Mouse (Mus musculus) CH12.LX (cell line): Measurements from ENCODE around the gene Slamf6. TPM values are rescaled to one million over a fixed set of nuclear protein-coding genes. Genes with fewer than 3 reads are reported as not detected.

ENCODE experiments used
- DNase-seq: peaks from one replicate; pipeline ENCODE4 v3.0.0-alpha.2; 2013; ENCODE audit errors: extremely low read depth
- H3K27ac ChIP-seq: 2 replicates; pipeline ENCODE4 v1.5.1; 2012; ENCODE audit warnings: low read depth, mild to moderate bottlenecking, control low read depth, moderate library complexity; ENCODE audit not compliant: insufficient read depth
- H3K27me3 ChIP-seq: replicated peaks from 2 replicates; pipeline ENCODE3; 2012; ENCODE audit warnings: inconsistent platforms
- H3K36me3 ChIP-seq, 2 experiments: replicated peaks in 1 of 2; 2 replicates each; pipeline versions ENCODE3 to v1.6.1; 2012; ENCODE audit warnings: inconsistent platforms in 1 of 2, low read length in 1 of 2, mild to moderate bottlenecking in 1 of 2, mixed read lengths in 1 of 2, moderate library complexity in 1 of 2; ENCODE audit not compliant: control insufficient read depth in 1 of 2, insufficient read depth in 1 of 2
- H3K4me1 ChIP-seq, 2 experiments: 2 replicates each; pipeline ENCODE4 v1.6.1; 2012; ENCODE audit warnings: inconsistent platforms in 1 of 2, moderate library complexity in 1 of 2; ENCODE audit not compliant: insufficient read depth in 2 of 2, control insufficient read depth in 1 of 2
- H3K4me2 ChIP-seq: 2 replicates; pipeline ENCODE4 v1.6.1; 2012; ENCODE audit warnings: low read depth, mild to moderate bottlenecking, control low read depth; ENCODE audit not compliant: poor library complexity, insufficient read depth, severe bottlenecking
- H3K4me3 ChIP-seq, 3 experiments: fragments of 150-350 bp in 1 of 3; sonication (generic) in 1 of 3; replicated peaks in 1 of 3; 2 replicates each; pipeline versions ENCODE3 to v1.5.1; 2011 to 2012; ENCODE audit warnings: low read depth in 2 of 3, low read length in 2 of 3, mild to moderate bottlenecking in 2 of 3, moderate library complexity in 2 of 3, control low read depth in 1 of 3, improper control_type of control experiment in 1 of 3, inconsistent platforms in 1 of 3, mixed read lengths in 1 of 3; ENCODE audit not compliant: poor library complexity in 1 of 3
- H3K79me2 ChIP-seq: replicated peaks from 2 replicates; pipeline ENCODE4 v1.6.1; 2012; ENCODE audit warnings: mild to moderate bottlenecking, moderate library complexity; ENCODE audit not compliant: control insufficient read depth, poor library complexity, insufficient read depth, severe bottlenecking; ENCODE audit errors: extremely low read depth
- H3K9ac ChIP-seq: 2 replicates; pipeline ENCODE4 v1.6.1; 2012; ENCODE audit warnings: low read depth, mild to moderate bottlenecking, control low read depth, moderate library complexity; ENCODE audit not compliant: insufficient read depth
- H3K9me3 ChIP-seq: replicated peaks from 2 replicates; pipeline ENCODE3; 2012; ENCODE audit warnings: low read length, inconsistent platforms, mixed read lengths
- BHLHE40 ChIP-seq: IDR thresholded peaks from 2 replicates; pipeline ENCODE4 v1.6.1; 2011; ENCODE audit warnings: mild to moderate bottlenecking, low read depth, low read length, improper control_type of control experiment
- CHD1 ChIP-seq: IDR thresholded peaks from 2 replicates; pipeline ENCODE4 v1.6.1; 2012; ENCODE audit warnings: low read depth, low read length, improper control_type of control experiment, inconsistent platforms
- CHD2 ChIP-seq: IDR thresholded peaks from 2 replicates; pipeline ENCODE4 v1.6.1; 2011; ENCODE audit warnings: low read length, improper control_type of control experiment
- CTCF ChIP-seq, 2 experiments: IDR thresholded peaks in 1 of 2; conservative IDR thresholded peaks in 1 of 2; 2 replicates each; pipeline ENCODE4 v1.5.1; 2011 to 2012; ENCODE audit warnings: low read depth in 2 of 2, low read length in 2 of 2, improper control_type of control experiment in 1 of 2, inconsistent platforms in 1 of 2, mild to moderate bottlenecking in 1 of 2, moderate library complexity in 1 of 2
- E2F4 ChIP-seq: IDR thresholded peaks from 2 replicates; pipeline ENCODE4 v1.6.1; 2011; ENCODE audit warnings: low read depth, low read length, improper control_type of control experiment; ENCODE audit not compliant: insufficient replicate concordance
- ELF1 ChIP-seq: IDR thresholded peaks from 2 replicates; pipeline ENCODE4 v1.6.1; 2014; ENCODE audit warnings: low read depth, mild to moderate bottlenecking, inconsistent platforms, low read length, improper control_type of control experiment
- EP300 ChIP-seq: IDR thresholded peaks from 2 replicates; pipeline ENCODE4 v1.6.1; 2011; ENCODE audit warnings: low read length, improper control_type of control experiment
- ETS1 ChIP-seq: conservative IDR thresholded peaks from 2 replicates; pipeline ENCODE4 v1.6.1; 2012; ENCODE audit warnings: low read depth, mild to moderate bottlenecking, inconsistent platforms, low read length, improper control_type of control experiment, moderate library complexity
- GABPA ChIP-seq: IDR thresholded peaks from 2 replicates; pipeline ENCODE4 v1.6.1; 2012; ENCODE audit warnings: low read depth, low read length, improper control_type of control experiment, inconsistent platforms; ENCODE audit not compliant: insufficient replicate concordance
- HCFC1 ChIP-seq: IDR thresholded peaks from 2 replicates; pipeline ENCODE4 v1.6.1; 2012; ENCODE audit warnings: low read depth, mild to moderate bottlenecking, inconsistent platforms, low read length, improper control_type of control experiment
- IRF4 ChIP-seq: IDR thresholded peaks from 2 replicates; pipeline ENCODE4 v1.6.1; 2014; ENCODE audit warnings: low read depth, mild to moderate bottlenecking, inconsistent platforms, low read length, improper control_type of control experiment
- JUN ChIP-seq: IDR thresholded peaks from 2 replicates; pipeline ENCODE4 v1.6.1; 2011; ENCODE audit warnings: low read depth, mild to moderate bottlenecking, low read length, improper control_type of control experiment, moderate library complexity; ENCODE audit not compliant: insufficient read depth
- JUND ChIP-seq: conservative IDR thresholded peaks from 2 replicates; pipeline ENCODE4 v1.6.1; 2011; ENCODE audit warnings: low read depth, low read length, improper control_type of control experiment
- KAT2A ChIP-seq: IDR thresholded peaks from 2 replicates; pipeline ENCODE4 v1.6.1; 2012; ENCODE audit warnings: low read length, improper control_type of control experiment, inconsistent platforms; ENCODE audit not compliant: insufficient replicate concordance
- MAFK ChIP-seq: IDR thresholded peaks from 2 replicates; pipeline ENCODE4 v1.6.1; 2011; ENCODE audit warnings: low read length, improper control_type of control experiment; ENCODE audit not compliant: insufficient replicate concordance
- MAX ChIP-seq: IDR thresholded peaks from 2 replicates; pipeline ENCODE4 v1.6.1; 2011; ENCODE audit warnings: low read length, improper control_type of control experiment
- MAZ ChIP-seq: IDR thresholded peaks from 2 replicates; pipeline ENCODE4 v1.6.1; 2012; ENCODE audit warnings: low read depth, mild to moderate bottlenecking, inconsistent platforms, low read length, improper control_type of control experiment, moderate library complexity
- MEF2A ChIP-seq: IDR thresholded peaks from 2 replicates; pipeline ENCODE4 v1.6.1; 2014; ENCODE audit warnings: low read depth, mild to moderate bottlenecking, inconsistent platforms, low read length, improper control_type of control experiment, borderline replicate concordance
- MXI1 ChIP-seq: IDR thresholded peaks from 2 replicates; pipeline ENCODE4 v1.6.1; 2011; ENCODE audit warnings: mild to moderate bottlenecking, low read depth, low read length, improper control_type of control experiment
- MYC ChIP-seq: IDR thresholded peaks from 2 replicates; pipeline ENCODE4 v1.6.1; 2011; ENCODE audit warnings: low read depth, mild to moderate bottlenecking, improper control_type of control experiment, low read length
- NELFE ChIP-seq: IDR thresholded peaks from 2 replicates; pipeline ENCODE4 v1.6.1; 2011; ENCODE audit warnings: low read depth, low read length, improper control_type of control experiment
- NRF1 ChIP-seq: IDR thresholded peaks from 2 replicates; pipeline ENCODE4 v1.6.1; 2014; ENCODE audit warnings: low read depth, mild to moderate bottlenecking, inconsistent platforms, low read length, improper control_type of control experiment, moderate library complexity
- PAX5 ChIP-seq: IDR thresholded peaks from 2 replicates; pipeline ENCODE4 v1.6.1; 2012; ENCODE audit warnings: low read length, inconsistent platforms, mixed read lengths
- POLR2A ChIP-seq: IDR thresholded peaks from 2 replicates; pipeline ENCODE4 v1.6.1; 2011; ENCODE audit warnings: low read depth, mild to moderate bottlenecking, improper control_type of control experiment, low read length
- POLR2AphosphoS2 ChIP-seq: IDR thresholded peaks from 2 replicates; pipeline ENCODE4 v1.6.1; 2011; ENCODE audit warnings: low read depth, low read length, improper control_type of control experiment
- RAD21 ChIP-seq: IDR thresholded peaks from 2 replicates; pipeline ENCODE4 v1.6.1; 2011; ENCODE audit warnings: low read depth, mild to moderate bottlenecking, low read length, improper control_type of control experiment, moderate library complexity
- RCOR1 ChIP-seq: conservative IDR thresholded peaks from 2 replicates; pipeline ENCODE4 v1.6.1; 2012; ENCODE audit warnings: low read depth, mild to moderate bottlenecking, inconsistent platforms, low read length, improper control_type of control experiment
- SIN3A ChIP-seq: IDR thresholded peaks from 2 replicates; pipeline ENCODE4 v1.6.1; 2012; ENCODE audit warnings: low read length, improper control_type of control experiment, inconsistent platforms
- SMC3 ChIP-seq: IDR thresholded peaks from 2 replicates; pipeline ENCODE4 v1.6.1; 2011; ENCODE audit warnings: low read depth, low read length, improper control_type of control experiment
- TBP ChIP-seq: conservative IDR thresholded peaks from 2 replicates; pipeline ENCODE4 v1.6.1; 2011; ENCODE audit warnings: low read depth, low read length, improper control_type of control experiment
- TCF12 ChIP-seq: IDR thresholded peaks from 2 replicates; pipeline ENCODE4 v1.6.1; 2014; ENCODE audit warnings: low read depth, mild to moderate bottlenecking, inconsistent platforms, low read length, improper control_type of control experiment
- UBTF ChIP-seq: IDR thresholded peaks from 2 replicates; pipeline ENCODE4 v1.6.1; 2012; ENCODE audit warnings: low read depth, mild to moderate bottlenecking, inconsistent platforms, low read length, improper control_type of control experiment, moderate library complexity
- USF1 ChIP-seq: IDR thresholded peaks from 2 replicates; pipeline ENCODE4 v1.6.1; 2014; ENCODE audit warnings: low read depth, mild to moderate bottlenecking, inconsistent platforms, low read length, improper control_type of control experiment
- USF2 ChIP-seq: conservative IDR thresholded peaks from 2 replicates; pipeline ENCODE4 v1.6.1; 2011; ENCODE audit warnings: low read depth, low read length, improper control_type of control experiment
- ZC3H11A ChIP-seq: IDR thresholded peaks from 2 replicates; pipeline ENCODE4 v1.6.1; 2012; ENCODE audit warnings: low read depth, mild to moderate bottlenecking, inconsistent platforms, low read length, improper control_type of control experiment
- ZKSCAN1 ChIP-seq: IDR thresholded peaks from 2 replicates; pipeline ENCODE4 v1.6.1; 2012; ENCODE audit warnings: low read depth, inconsistent platforms, low read length, improper control_type of control experiment, borderline replicate concordance
- ZMIZ1 ChIP-seq: IDR thresholded peaks from 2 replicates; pipeline ENCODE4 v1.6.1; 2012; ENCODE audit warnings: low read depth, mild to moderate bottlenecking, inconsistent platforms, low read length, improper control_type of control experiment
- ZNF384 ChIP-seq: IDR thresholded peaks from 2 replicates; pipeline ENCODE4 v1.6.1; 2012; ENCODE audit warnings: low read depth, low read length, improper control_type of control experiment, inconsistent platforms
- dilution Hi-C: fragments of 300-500 bp; cut with MboI; formaldehyde crosslinking; loops from 2 replicates; pipeline ENCODE4 v1.14.3; 2020; ENCODE audit warnings: low sequenced_read_pairs; ENCODE audit not compliant: extremely low pct_unique_long_range_greater_than_20kb, extremely low pct_ligation_motif_present
- in situ Hi-C: fragments of 300-500 bp; cut with MboI; formaldehyde crosslinking; loops from 3 replicates; pipeline ENCODE4 v1.14.3; 2019; ENCODE audit warnings: low sequenced_read_pairs, low pct_ligation_motif_present, low pct_unique_long_range_greater_than_20kb, mixed read lengths
- polyA plus RNA-seq: library from polyadenylated mRNA; unstranded; fragments of >175 nt; gene quantifications from 2 replicates; pipeline ENCODE4 v1.2.1, GENCODE M21; 2012; ENCODE audit warnings: low read depth; ENCODE audit not compliant: insufficient read length
- total RNA-seq, 2 experiments: library from RNA; depleted of rRNA; stranded (reverse); fragments of 300-350 nt in 1 of 2; fragments of >200 nt in 1 of 2; gene quantifications; 2 replicates each; pipeline ENCODE4 v1.2.3; 2012 to 2014

Slamf6 gene
- total and polyA plus RNA-seq, 3 experiments = 50.9 to 180 (median 127) TPM

DNA sequence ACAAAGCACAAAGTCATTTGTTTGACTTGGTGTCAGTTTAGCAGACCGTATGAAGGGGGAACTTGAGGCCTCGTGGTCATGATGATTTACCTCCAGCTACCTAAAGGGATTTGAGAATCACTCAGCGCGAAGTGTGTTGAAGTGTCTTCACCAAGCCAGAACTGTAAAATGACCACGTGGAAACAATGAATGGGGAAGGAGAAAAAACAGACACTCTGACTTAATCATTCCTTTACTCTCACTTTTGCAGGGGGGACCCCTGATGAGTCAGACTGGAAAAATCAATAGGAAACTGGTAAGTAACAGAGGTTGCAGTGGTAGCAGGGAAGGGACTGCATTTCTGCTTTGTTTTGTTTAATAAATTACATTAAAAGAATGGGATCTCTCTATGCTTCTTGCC, 64.9 kb downstream of the Slamf6 start:
- Histone ChIP-seq H3K36me3 (no peaks in the 10 kb centered on the region), H3K27ac (peak overlapping the region; percentile 58), H3K4me1 (peaks cover 18 to 50% of the 10 kb centered on the region in 2 experiments), H3K4me3 (no peak overlapping the region), H3K79me2 (no peaks in the 10 kb centered on the region), H3K4me2 (peak overlapping the region; percentile 97), H3K9me3 (peaks cover 3% of the 10 kb centered on the region), H3K27me3 (no peaks in the 10 kb centered on the region), H3K9ac (0 out of 2 replicates have a peak overlapping the region, but pooled peaks have one; percentile 40)
- peak; percentile 95 for DNase-seq
- dilution Hi-C loops (no loop called here), in situ Hi-C loops (no loop called here)
- peak; percentile 99 for TF ChIP-seq IRF4
- no peak for TF ChIP-seq CTCF (conservative IDR thresholded peaks at IDR 0.05 in 1 of 2, IDR thresholded peaks at IDR 0.05 in 1 of 2; ENCODE audit: low read depth in 2 of 2, low read length in 2 of 2)
- peak; percentile 98 for TF ChIP-seq RCOR1
- peak; percentile 93 for TF ChIP-seq MAFK
- TF ChIP-seq SIN3A = peak; percentile 96
- TF ChIP-seq TCF12 = peak; percentile 94
- peak; percentile 14; the same call in 1 of the 2 replicates for TF ChIP-seq SMC3
- peak; percentile 38; the same call in 1 of the 2 replicates for TF ChIP-seq HCFC1
- TF ChIP-seq MAX = peak; percentile 99
- no peak for TF ChIP-seq UBTF
- no peak for TF ChIP-seq NRF1
- TF ChIP-seq CHD2 = peak; percentile 95
- no peak for TF ChIP-seq NELFE
- peak; percentile 26; the same call in 1 of the 2 replicates for TF ChIP-seq ZC3H11A
- peak; percentile 95 for TF ChIP-seq MXI1
- TF ChIP-seq E2F4 = 0 out of 2 replicates have a peak, but pooled peaks have one; percentile 70
- TF ChIP-seq CHD1 = peak; percentile 90
- TF ChIP-seq MAZ = peak; percentile 88
- peak; percentile 94 for TF ChIP-seq MEF2A
- no peak for TF ChIP-seq PAX5
- no peak for TF ChIP-seq POLR2AphosphoS2
- TF ChIP-seq EP300 = peak; percentile 100
- peak; percentile 5; the same call in 1 of the 2 replicates for TF ChIP-seq ZMIZ1
- TF ChIP-seq KAT2A = 0 out of 2 replicates have a peak, but pooled peaks have one; percentile 65
- peak; percentile 51; the same call in 1 of the 2 replicates for TF ChIP-seq ELF1
- TF ChIP-seq JUND = peak; percentile 98
- peak; percentile 99 for TF ChIP-seq ETS1
- no peak; the same call in 1 of the 2 replicates for TF ChIP-seq ZKSCAN1
- TF ChIP-seq POLR2A = 0 out of 2 replicates have a peak, but pooled peaks have one; percentile 23
- peak; percentile 99 for TF ChIP-seq MYC
- peak; percentile 52 for TF ChIP-seq USF2
- TF ChIP-seq JUN = peak; percentile 98
- peak; percentile 93 for TF ChIP-seq ZNF384
- peak; percentile 32; the same call in 1 of the 2 replicates for TF ChIP-seq USF1
- TF ChIP-seq GABPA = no peak
- peak; percentile 68; the same call in 1 of the 2 replicates for TF ChIP-seq TBP
- TF ChIP-seq BHLHE40 = peak; percentile 91
- TF ChIP-seq RAD21 = no peak; the same call in none of the 2 replicates
